Mouse (Mus musculus) monocyte, adult 5-6 weeks (primary cell): Measurements from ENCODE around the gene Inava. TPM values are rescaled to one million over a fixed set of nuclear protein-coding genes. Genes with fewer than 3 reads are reported as not detected.
A peak's percentile ranks its signal among the peaks of the same experiment; 100 is the strongest.

Source experiments
- ATAC-seq: fragments of 153-309, 156-312 bp; replicated peaks from 2 replicates; pipeline ENCODE4 v1.8.0; 2017; ENCODE audit warnings: mild to moderate bottlenecking; ENCODE audit not compliant: low TSS enrichment, insufficient number of reproducible peaks, severe bottlenecking, poor library complexity, low FRiP score
- total RNA-seq: library from RNA; stranded (forward); fragments of 200-1000, 200-491, 200-594 nt; gene quantifications from 3 replicates; pipeline ENCODE4 v1.2.3, GENCODE M21; 2017

Gene Inava
- not detected in 3 replicates for total RNA-seq

- ATAC-seq = peak; percentile 42
These were observed at the start of gene Inava for GRCm38 (mm10) chr1:136233892-136234594. TSS of gene Inava (minus strand) at chr1:136234264.

- ATAC-seq = no peak
These were observed 43.3 kb upstream of the Inava start for GRCm38 (mm10) chr1:136277366-136277765.

- ATAC-seq = no peak
These were observed 34.2 kb upstream of the Inava start for GRCm38 (mm10) chr1:136268224-136268623.

GRCm38 (mm10) chr1:136266127-136266526 lies 32.1 kb upstream of the Inava start:
- ATAC-seq = no peak

- ATAC-seq = no peak
These were observed 29.3 kb upstream of the Inava start for GRCm38 (mm10) chr1:136263355-136263754.

- ATAC-seq = 0 out of 2 replicates have a peak, but pooled peaks have one; percentile 29
These were observed 26.7 kb upstream of the Inava start, which contains the start of gene Gpr25 for GRCm38 (mm10) chr1:136260635-136261238. TSS of gene Gpr25 (minus strand) at chr1:136260873.

GRCm38 (mm10) chr1:136259893-136260634 lies 26.0 kb upstream of the Inava start:
- ATAC-seq = no peak

- no peak for ATAC-seq
These were observed 25.5 kb upstream of the Inava start for GRCm38 (mm10) chr1:136259543-136259892.

GRCm38 (mm10) chr1:136258495-136258894 lies 24.4 kb upstream of the Inava start:
- ATAC-seq = no peak

- no peak for ATAC-seq
These were observed 21.6 kb upstream of the Inava start for GRCm38 (mm10) chr1:136255657-136256056.

GRCm38 (mm10) chr1:136255174-136255573 lies 21.1 kb upstream of the Inava start:
- ATAC-seq = 0 out of 2 replicates have a peak, but pooled peaks have one; percentile 40

- no peak for ATAC-seq
These were observed 20.5 kb upstream of the Inava start for GRCm38 (mm10) chr1:136254503-136255065.

GRCm38 (mm10) chr1:136253472-136253871 lies 19.4 kb upstream of the Inava start:
- ATAC-seq = no peak

GRCm38 (mm10) chr1:136249662-136250061 lies 15.6 kb upstream of the Inava start:
- no peak for ATAC-seq

- 0 out of 2 replicates have a peak, but pooled peaks have one; percentile 31 for ATAC-seq
These were observed 13.3 kb upstream of the Inava start for GRCm38 (mm10) chr1:136247393-136247792.

- ATAC-seq = no peak
These were observed 10.4 kb upstream of the Inava start for GRCm38 (mm10) chr1:136244469-136244868.

GRCm38 (mm10) chr1:136241801-136242200 lies 7.7 kb upstream of the Inava start:
- no peak for ATAC-seq

GRCm38 (mm10) chr1:136238495-136238894 lies 4.4 kb upstream of the Inava start:
- no peak for ATAC-seq

GRCm38 (mm10) chr1:136234595-136235092 lies 580 bp upstream of the Inava start:
- no peak; the same call in 1 of the 2 replicates for ATAC-seq
